Mouse (Mus musculus) layer of hippocampus, adult 2 months (tissue): ENCODE results near the gene Amdhd1. TPM values are rescaled to one million over a fixed set of nuclear protein-coding genes. Genes with fewer than 3 reads are reported as not detected.
"Not testable (repeated sequence)": the region's sequence is repeated elsewhere in the genome, so short reads cannot be mapped to it uniquely, and the experiment has no call there.

Experiments
- DNase-seq, 2 experiments: peaks; one replicate each; pipeline ENCODE4 v3.0.0; 2022; ENCODE audit warnings: low spot score in 2 of 2
- H3K27ac ChIP-seq: fragments of 200-600 bp; 2 replicates; pipeline ENCODE4 v1.8.1; 2022
- H3K4me3 ChIP-seq: fragments of 200-600 bp; 2 replicates; pipeline ENCODE4 v1.8.1; 2022; ENCODE audit warnings: mild to moderate bottlenecking
- CTCF ChIP-seq: fragments of 200-600 bp; conservative IDR thresholded peaks from 2 replicates; pipeline ENCODE4 v1.8.1; 2022; ENCODE audit warnings: antibody characterized with exemption, mild to moderate bottlenecking, moderate library complexity
- long read RNA-seq, 2 experiments: library from polyadenylated mRNA; stranded (forward); transcript quantifications; one replicate each; pipeline ENCODE4 v2.0.0; 2021; ENCODE audit warnings: borderline mapping rate in 2 of 2
- total RNA-seq, 2 experiments: library from RNA; stranded (reverse); gene quantifications; 2 replicates each; pipeline ENCODE4 v1.2.3; 2021

The Amdhd1 gene
- under 1 TPM; 0.28 to 0.37 TPM for total RNA-seq
- long read RNA-seq, experiment 1, partial matches to known transcripts, result 0 of 1 reads
- long read RNA-seq, experiment 1, other reads (novel, unspliced or antisense), result 1 of 1 reads
- long read RNA-seq, experiment 2, result 0 reads

- DNase-seq, result peak; percentile 39 to 53
- peak within 1 kb of the TSS; percentile 49 for H3K4me3 ChIP-seq
- peak; percentile 77 for TF ChIP-seq CTCF
- no peak within 1 kb of the TSS for H3K27ac ChIP-seq
These were observed at the start of gene Amdhd1 for GRCm38 (mm10) chr10:93539775-93540430. Amdhd1 (minus strand) TSS chr10:93540033.

- no peak for TF ChIP-seq CTCF
- Histone ChIP-seq H3K4me3 (peak within 1 kb of the TSS; percentile 85), H3K27ac (peak within 1 kb of the TSS; percentile 88)
- peak; percentile 91 for DNase-seq
These were observed 49.5 kb upstream of the Amdhd1 start, which contains the start of gene Snrpf for GRCm38 (mm10) chr10:93589281-93589848. Snrpf (minus strand) TSS chr10:93589706.

DNA sequence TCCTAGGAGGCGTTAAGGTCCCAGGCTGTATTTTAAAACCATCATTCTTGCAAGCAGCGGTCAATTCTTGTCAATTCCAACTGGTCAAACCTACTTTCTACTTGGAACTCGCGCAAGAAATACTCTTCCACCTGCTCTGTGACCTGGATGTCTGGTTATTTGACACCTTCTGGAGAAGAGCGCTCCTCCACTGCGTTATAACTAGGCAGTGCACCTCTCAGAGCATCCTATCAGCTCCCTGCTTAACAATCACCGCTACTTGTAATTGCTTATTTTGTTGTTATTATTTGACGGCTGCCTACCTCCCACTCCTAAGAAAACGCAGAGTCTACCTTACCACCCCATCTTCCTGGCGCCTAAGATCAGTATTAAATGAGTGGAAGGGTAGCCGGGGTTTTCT lies 49.0 kb upstream of the Amdhd1 start:
- peak overlapping the region; percentile 88 for H3K27ac ChIP-seq
- DNase-seq, result no peak
- peak overlapping the region; percentile 85 for H3K4me3 ChIP-seq
- no peak for TF ChIP-seq CTCF

DNA sequence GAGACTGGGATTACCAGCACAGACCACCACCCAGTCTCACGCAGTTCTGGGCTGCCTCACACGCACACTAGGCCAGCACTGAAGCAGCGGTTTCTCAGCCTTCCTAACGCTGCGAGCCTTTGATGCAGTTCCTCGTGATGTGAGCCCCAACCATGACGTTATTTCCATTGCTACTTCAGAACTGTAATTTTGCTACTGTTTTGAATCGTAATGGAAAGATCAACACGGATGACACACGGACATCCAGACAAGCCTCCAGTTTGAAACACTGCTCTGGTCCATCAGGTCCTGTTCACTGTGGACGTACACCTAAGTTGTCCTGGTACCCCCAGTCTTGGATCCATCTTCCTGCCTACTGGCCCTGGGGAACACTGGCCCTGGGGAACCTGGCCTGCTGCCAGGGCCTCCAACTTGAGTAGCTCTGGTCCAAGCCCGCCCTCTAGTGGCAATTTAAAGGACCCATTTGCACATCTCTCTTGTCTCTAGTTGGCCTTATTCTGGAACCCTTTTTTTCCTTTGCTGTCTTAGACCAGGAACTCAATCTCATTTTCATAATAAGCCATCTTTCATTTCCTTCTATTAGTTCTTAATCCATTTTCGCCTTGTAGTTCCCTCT lies 37.5 kb upstream of the Amdhd1 start:
- peak; percentile 89 for TF ChIP-seq CTCF
- Histone ChIP-seq H3K27ac (no peak overlapping the region), H3K4me3 (no peak overlapping the region)
- peak; percentile 55 to 72 for DNase-seq

DNA sequence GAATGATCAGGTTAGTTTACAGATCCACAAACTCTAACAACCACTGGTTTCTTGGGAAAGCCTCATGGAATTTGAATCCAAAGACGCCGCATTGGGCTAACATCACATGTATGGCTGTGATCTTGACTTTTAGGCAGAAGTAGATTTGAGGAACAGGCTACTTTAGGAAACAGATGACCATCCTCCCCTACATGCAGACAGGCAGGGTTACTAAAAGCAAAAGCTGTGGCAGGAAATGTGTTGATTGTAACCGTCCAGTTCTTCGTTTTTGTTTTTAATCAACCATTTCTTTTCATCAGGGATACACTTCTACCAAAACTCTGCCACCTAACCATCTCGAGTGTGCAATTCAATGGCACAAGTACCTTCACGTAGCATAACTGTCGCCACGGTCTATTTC lies 36.1 kb upstream of the Amdhd1 start:
- TF ChIP-seq CTCF, result no peak
- DNase-seq, result no peak
- Histone ChIP-seq H3K27ac (no peak overlapping the region), H3K4me3 (no peak overlapping the region)

DNA sequence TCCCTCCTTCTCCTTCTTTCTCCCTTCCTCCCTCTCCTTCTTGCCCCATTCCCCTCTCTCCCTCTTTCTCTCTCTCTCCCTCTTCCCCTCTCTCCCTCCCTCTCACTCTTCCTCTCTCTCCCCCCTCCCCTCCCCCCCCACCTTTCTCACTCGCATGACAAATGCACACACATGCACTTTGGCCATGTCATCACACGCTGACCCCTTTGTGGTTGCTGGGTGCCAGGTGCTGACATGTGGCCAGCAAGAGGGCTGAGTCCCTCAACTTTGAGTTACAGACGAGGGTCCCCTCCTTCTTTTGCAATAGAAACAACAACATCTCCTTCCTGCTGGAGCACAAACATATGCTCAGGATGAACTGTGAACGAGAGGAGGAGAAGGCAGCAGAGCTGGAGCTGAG lies 35.1 kb upstream of the Amdhd1 start:
- H3K27ac ChIP-seq, result no peak overlapping the region
- TF ChIP-seq CTCF, result no peak

DNA sequence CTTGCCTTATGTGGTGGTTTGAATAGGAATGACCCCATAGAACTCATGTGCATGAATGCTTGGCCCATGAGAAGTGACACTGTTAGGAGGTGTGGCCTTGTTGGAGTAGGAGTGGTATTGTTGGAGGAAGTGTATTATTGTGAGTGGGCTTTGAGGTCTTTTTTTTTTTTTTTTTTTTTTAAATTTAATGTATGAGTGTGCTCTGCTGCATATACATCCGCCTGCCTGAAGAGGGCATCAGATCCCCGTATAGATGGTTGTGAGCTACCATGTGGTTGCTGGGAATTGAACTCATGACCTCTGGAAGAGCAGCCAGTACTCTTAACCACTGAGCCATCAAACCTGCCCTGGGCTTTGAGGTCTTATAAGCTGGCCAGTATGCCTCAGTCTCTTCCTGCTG lies 32.4 kb upstream of the Amdhd1 start:
- no peak overlapping the region for H3K27ac ChIP-seq

More for the DNA sequence above, 35.1 kb upstream of the Amdhd1 start:
- DNase-seq, result no peak
- no peak overlapping the region for H3K4me3 ChIP-seq

DNA sequence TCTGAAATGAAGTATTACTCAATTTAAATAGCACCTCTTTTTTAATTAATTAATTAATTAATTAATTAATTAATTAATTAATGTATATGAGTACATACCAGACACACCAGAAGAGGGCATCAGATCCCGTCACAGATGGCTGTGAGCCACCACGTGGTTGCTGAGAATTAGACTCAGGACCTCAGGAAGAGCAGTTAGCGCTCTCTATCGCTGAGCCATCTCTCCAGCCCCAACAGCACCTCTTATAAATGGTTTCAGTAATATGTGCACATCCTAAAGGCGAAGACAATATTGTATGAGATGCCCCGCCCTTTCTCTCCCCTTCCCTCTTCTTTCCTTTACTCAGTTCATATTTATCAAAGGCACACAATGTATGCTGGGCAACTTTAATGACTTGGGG lies 28.8 kb upstream of the Amdhd1 start:
- Histone ChIP-seq H3K27ac (no peak overlapping the region), H3K4me3 (no peak overlapping the region)
- TF ChIP-seq CTCF, result no peak
- no peak for DNase-seq

More for the DNA sequence above, 32.4 kb upstream of the Amdhd1 start:
- peak; percentile 11; the same call in 1 of the 2 replicates for TF ChIP-seq CTCF
- no peak overlapping the region for H3K4me3 ChIP-seq
- DNase-seq, result no peak

DNA sequence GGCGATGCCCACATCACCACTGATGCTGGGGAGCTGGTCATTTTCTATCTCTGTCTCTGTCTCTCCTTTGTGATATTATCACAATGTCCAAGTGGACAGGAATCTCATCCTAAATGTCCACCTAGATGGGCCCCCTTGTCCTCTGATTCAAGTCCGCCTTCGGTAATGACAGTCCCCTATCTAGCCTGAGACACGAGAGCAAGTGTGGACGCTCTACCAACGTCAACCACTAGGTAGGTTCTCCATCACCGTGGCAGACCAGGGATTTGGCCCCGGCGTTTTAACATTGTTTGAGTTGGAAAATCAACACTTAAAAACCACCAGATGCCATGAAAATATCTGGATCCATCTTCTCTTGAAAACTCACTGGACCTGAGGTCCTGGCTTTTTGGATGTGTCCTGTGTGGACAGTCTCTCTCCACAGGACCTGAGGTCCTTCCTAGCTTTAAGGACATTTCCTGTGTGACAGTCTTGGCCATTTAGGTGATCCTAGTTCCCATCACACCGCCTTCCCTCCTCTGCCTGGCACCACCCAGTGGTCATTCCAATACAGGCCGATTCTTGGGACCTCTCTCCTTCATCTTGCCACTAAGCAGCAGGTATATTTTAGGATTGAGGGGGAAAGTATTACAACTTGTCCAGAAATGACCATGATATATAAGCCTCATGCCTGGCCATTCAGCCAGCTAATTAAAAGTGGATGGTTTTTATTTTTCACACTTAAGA lies 28.2 kb upstream of the Amdhd1 start:
- DNase-seq, result no peak
- no peak overlapping the region for H3K27ac ChIP-seq
- no peak overlapping the region for H3K4me3 ChIP-seq
- peak; percentile 13; the same call in 1 of the 2 replicates for TF ChIP-seq CTCF

DNA sequence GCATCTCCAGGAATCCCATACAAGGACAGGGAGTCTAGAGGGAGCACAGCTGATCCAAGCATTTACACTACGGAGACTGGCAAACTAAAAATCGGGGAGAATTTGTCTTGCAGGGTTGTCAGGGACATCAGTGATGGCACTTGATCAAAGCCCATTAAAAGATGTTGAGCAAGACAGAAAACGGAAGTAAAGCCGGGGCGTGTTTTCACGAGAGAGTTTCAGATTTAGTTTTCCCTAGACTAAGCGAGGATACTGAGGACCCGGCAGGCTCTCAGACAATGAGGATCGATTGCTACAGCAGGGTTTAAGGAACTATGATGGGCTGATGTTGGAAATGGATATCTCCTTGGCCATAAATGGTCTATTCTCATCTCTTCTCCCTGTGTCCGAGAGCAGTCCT lies 27.2 kb upstream of the Amdhd1 start:
- Histone ChIP-seq H3K4me3 (no peak overlapping the region), H3K27ac (no peak overlapping the region)
- DNase-seq, result no peak
- TF ChIP-seq CTCF, result no peak

DNA sequence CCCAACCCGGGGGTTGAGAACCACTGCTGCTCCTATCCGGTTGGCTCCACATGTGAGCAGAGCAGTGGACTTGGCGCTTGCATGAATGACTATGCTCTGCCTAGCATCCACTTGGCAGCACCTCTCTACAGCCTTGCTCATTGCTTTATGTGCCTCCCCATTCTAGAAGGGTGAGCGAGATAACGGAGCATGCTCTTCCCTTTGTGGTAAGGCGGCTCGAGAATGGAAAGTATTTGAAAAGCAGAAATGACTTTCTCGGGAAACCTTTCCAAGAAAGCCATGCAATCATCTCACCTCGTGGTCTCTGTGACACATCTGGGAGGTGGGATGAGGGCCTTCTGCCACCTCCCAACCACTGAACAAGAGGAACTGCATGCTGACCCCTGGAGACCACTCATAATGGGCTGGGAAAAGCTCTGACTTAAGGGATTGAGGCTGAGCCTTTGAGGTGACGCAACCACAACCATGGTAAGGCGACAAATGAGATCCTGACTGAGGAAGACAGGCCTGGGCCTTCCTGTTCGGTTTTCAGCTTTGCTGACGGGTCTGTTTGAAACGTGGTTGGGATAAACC lies 24.8 kb upstream of the Amdhd1 start:
- DNase-seq, result no peak
- Histone ChIP-seq H3K27ac (no peak overlapping the region), H3K4me3 (no peak overlapping the region)
- no peak for TF ChIP-seq CTCF

- Histone ChIP-seq H3K27ac (no peak overlapping the region), H3K4me3 (no peak overlapping the region)
- DNase-seq, result no peak
- no peak for TF ChIP-seq CTCF
These were observed 20.0 kb upstream of the Amdhd1 start for GRCm38 (mm10) chr10:93559786-93560185.

- not testable (repeated sequence) for H3K27ac ChIP-seq, H3K4me3 ChIP-seq, DNase-seq
These were observed 18.1 kb upstream of the Amdhd1 start for GRCm38 (mm10) chr10:93557971-93558370.
